Mouse (Mus musculus) limb, embryonic 10.5 days (tissue): Measurements from ENCODE around the gene Gimap8. TPM values are rescaled to one million over a fixed set of nuclear protein-coding genes. Genes with fewer than 3 reads are reported as not detected.
"Not testable (repeated sequence)": the region's sequence is repeated elsewhere in the genome, so short reads cannot be mapped to it uniquely, and the experiment has no call there.

Source experiments
- DNase-seq: peaks from one replicate; pipeline ENCODE4 v3.0.0-alpha.2; 2017; ENCODE audit warnings: low spot score
- H3K27ac ChIP-seq: fragments of 300-500 bp; sonication (generic); 2 replicates; pipeline ENCODE4 v1.5.1; 2016; ENCODE audit warnings: mild to moderate bottlenecking
- H3K27me3 ChIP-seq: fragments of 300-500 bp; sonication (generic); 2 replicates; pipeline ENCODE4 v1.6.1; 2016; ENCODE audit warnings: low read depth, mild to moderate bottlenecking; ENCODE audit not compliant: poor library complexity, severe bottlenecking
- H3K36me3 ChIP-seq: fragments of 300-500 bp; sonication (generic); 2 replicates; pipeline ENCODE4 v1.6.1; 2016; ENCODE audit warnings: mild to moderate bottlenecking, moderate library complexity
- H3K4me1 ChIP-seq: fragments of 300-500 bp; sonication (generic); 2 replicates; pipeline ENCODE4 v1.6.1; 2016
- H3K4me3 ChIP-seq: fragments of 300-500 bp; sonication (generic); 2 replicates; pipeline ENCODE4 v1.5.1; 2016; ENCODE audit warnings: mild to moderate bottlenecking, moderate library complexity
- H3K9me3 ChIP-seq: fragments of 300-500 bp; sonication (generic); replicated peaks from 2 replicates; pipeline ENCODE4 v1.6.1; 2016; ENCODE audit warnings: mild to moderate bottlenecking
- WGBS: fragments of 180-500 bp; shearing (Covaris S2); methylation state at CpG from one replicate; pipeline ENCODE4 v1.1.7; 2016; 5-methylcytosine and 5-hydroxymethylcytosine counted together
- polyA plus RNA-seq: library from polyadenylated mRNA; unstranded; fragments of >200 nt; fragmentation: Nextera tagmentation; extraction: Ambion mirVana; gene quantifications from 2 replicates; pipeline ENCODE4 v1.2.1, GENCODE M21; 2016

The Gimap8 gene
- polyA plus RNA-seq: 0.35 TPM in 2 replicates

DNA sequence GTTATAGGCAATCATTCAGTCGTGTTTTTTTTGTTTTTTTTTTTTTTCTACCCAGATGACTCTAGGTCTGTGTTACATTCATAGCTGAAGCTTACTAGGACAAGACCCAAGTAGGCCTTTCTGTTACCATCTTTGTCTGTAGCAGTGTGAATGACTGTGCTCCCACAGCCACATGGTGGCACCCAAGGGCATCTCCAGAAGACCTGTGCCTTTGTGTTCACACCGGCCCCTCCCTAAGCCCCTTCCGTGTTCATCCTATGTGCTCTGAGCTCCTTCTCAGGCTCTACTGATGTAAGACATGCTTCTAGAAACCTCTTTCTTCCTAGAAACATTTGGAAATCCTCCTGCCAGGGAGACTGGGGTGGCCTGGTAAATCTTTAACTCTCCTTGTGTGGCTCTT lies at the start of gene Gimap8:
Gimap8 (plus strand) TSS at position 240 of the 400 bp plus-strand sequence.
- Histone ChIP-seq H3K4me3 (no peak within 1 kb of the TSS), H3K27ac (no peak within 1 kb of the TSS; the same call in 1 of the 2 replicates), H3K9me3 (no peaks in the 10 kb centered on the region), H3K4me1 (0 out of 2 replicates have a peak, but pooled peaks cover 3% of the 10 kb centered on the region), H3K36me3 (no peaks in the 10 kb centered on the region), H3K27me3 (no peaks in the 10 kb centered on the region)
- 58% methylated on average over 3 of the region's 3 CpGs for WGBS
- DNase-seq: no peak

DNA sequence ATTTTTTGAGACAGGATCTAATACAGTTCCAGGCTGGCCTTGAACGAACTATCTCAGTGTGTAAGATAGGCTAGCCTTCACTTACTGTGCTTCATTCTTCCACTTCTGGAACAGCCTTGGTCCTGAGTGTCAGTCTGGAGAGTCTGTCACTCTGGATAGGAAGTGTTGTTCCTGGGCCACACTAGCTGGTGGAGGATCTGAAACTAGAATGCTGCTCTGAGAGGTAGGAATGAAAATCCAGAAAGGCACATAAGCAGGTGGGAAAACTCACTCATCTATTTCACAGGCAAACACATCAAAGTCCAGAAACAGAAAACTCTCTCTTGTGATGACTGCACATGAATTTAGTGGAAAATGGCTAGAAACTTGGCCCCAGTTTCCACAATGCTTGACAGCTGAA lies 46.4 kb upstream of the Gimap8 start:
- 95% methylated on average over 1 of the region's 1 CpGs for WGBS
- H3K36me3 ChIP-seq: peaks cover 57% of the 10 kb centered on the region
- no peak overlapping the region for H3K27ac ChIP-seq

DNA sequence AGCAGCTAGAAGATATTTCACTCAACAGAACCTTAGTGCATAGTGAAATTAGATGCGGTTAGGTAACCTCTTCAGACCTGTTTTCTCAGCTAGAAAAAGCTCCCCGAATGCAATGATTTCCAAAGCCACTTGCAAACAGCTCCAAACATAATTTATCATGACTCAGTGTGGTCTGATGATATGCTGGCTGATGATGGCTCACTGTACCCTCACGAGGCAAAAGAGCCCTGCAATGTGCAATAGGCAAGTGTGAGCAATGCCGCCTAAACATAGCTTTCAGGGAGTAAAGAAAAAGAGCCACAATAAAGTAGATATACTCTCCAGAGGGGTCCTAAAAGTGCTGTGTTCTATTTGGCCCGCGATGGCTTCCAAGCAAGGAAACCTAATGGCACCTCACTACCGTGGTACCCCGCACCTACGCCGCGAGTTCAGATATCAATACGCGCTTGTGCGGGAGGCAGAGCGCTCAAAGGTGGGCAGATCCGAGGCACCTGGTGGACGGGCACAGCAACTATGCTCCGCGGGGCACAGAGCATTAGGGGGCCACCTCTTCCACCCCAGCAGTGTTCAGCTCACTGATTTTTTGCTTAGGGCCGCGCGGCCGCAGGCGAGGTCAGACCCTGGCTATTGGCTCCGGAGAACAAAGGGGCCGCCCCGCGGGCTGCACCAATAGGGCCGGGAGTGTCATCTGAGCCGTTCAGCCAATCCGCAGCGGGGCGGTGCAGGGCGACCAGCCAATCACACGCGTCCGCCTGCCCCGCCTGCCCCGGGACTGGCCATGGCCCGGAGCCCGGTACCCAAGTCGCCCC lies 45.6 kb upstream of the Gimap8 start, which contains the start of gene Zfp775:
Zfp775 (plus strand) TSS at position 793 of the 809 bp plus-strand sequence.
- Histone ChIP-seq H3K27ac (peak within 1 kb of the TSS; percentile 96), H3K4me3 (peak within 1 kb of the TSS; percentile 85), H3K4me1 (peaks cover 23% of the 10 kb centered on the region), H3K36me3 (peaks cover 49% of the 10 kb centered on the region), H3K27me3 (no peaks in the 10 kb centered on the region), H3K9me3 (peaks cover 15% of the 10 kb centered on the region)
- 5% methylated on average over 42 of the region's 42 CpGs for WGBS
- peak; percentile 97 for DNase-seq

More for the DNA sequence above, 46.4 kb upstream of the Gimap8 start:
- Histone ChIP-seq H3K9me3 (peaks cover 22% of the 10 kb centered on the region), H3K4me3 (no peak overlapping the region), H3K4me1 (peaks cover 23% of the 10 kb centered on the region), H3K27me3 (no peaks in the 10 kb centered on the region)
- no peak for DNase-seq

DNA sequence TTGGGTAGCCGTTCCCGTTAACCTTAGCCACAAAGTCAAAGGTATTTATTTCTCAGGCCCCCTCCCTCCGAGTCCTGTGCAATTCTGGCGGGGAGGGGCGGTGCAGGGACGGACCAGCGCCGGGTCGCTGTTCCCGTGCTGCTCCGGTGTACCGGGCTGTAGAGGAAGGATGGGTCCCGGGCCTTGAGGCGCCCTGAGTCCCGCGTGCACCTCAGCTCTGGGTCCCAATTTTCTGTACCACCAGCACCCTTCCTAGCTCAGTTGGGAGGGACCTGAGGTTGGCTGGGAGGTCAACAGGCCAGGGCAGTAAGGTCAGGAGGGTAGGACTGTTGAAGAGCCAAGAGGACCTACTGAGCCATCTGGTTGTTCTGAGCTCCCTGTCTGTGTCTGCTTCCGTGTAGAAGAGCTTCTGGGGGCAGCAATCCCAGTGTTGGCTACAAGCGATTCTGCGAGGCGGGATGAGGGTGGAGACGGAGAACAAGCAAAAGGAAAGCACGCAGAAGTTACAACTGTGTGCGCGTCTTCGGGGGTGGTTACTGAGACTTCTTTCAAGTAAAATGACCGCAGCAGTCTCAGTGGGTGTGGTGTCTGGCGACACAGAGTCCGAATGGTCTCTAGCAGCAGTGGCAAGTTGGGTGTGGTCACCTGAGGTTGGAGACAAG lies 44.8 kb upstream of the Gimap8 start:
- Histone ChIP-seq H3K4me3 (peak overlapping the region; percentile 85), H3K27me3 (no peaks in the 10 kb centered on the region), H3K27ac (peak overlapping the region; percentile 96), H3K4me1 (peaks cover 23% of the 10 kb centered on the region), H3K9me3 (peaks cover 8% of the 10 kb centered on the region), H3K36me3 (peaks cover 42% of the 10 kb centered on the region)
- no peak for DNase-seq
- 2% methylated on average over 28 of the region's 28 CpGs for WGBS

DNA sequence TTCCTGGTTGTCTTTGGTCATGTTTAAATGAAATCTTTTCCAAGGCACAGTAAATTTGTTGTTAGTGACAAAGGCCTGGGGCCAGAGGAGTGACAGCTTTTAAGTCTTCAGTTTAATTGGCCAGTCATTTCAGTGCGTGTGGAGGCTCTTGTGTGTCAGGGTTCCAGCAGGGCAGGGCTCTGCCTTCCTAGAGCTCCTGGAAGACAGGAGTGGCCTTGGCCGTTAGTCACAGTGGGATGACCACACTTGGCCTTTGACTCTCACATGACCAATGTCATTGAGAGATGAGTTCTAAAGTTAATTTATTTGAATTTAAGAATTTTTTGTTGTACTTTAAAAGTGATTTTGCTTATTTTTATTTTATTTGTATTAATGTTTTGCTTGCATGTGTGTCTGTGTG lies 38.9 kb upstream of the Gimap8 start:
- DNase-seq: no peak
- Histone ChIP-seq H3K36me3 (peaks cover 28% of the 10 kb centered on the region), H3K4me1 (peaks cover 1% of the 10 kb centered on the region; the same call in 1 of the 2 replicates), H3K4me3 (no peak overlapping the region), H3K27ac (no peak overlapping the region), H3K9me3 (no peaks in the 10 kb centered on the region), H3K27me3 (no peaks in the 10 kb centered on the region)
- 70% methylated on average over 2 of the region's 2 CpGs for WGBS

DNA sequence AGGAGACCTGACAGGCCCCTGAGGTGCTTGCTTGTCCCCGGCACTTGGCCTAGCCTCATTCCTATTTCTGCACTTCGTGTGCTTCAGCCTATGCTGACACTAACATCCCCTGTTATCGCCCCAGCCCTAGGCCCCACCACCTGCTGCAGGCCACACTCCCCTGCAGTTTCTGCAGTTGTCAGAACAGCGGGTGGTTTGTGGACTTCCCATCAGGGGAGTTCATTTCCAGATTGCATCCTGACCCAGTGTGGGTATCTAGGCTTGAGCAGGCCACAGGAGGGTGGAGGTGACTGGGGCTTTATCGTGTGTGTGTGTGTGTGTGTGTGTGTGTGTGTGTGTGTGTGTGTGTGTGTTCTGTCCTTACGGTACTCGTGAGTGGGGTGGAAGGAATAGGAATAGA lies 37.5 kb upstream of the Gimap8 start:
- Histone ChIP-seq H3K4me3 (no peak overlapping the region), H3K27ac (no peak overlapping the region), H3K9me3 (no peaks in the 10 kb centered on the region), H3K36me3 (peaks cover 38% of the 10 kb centered on the region), H3K27me3 (no peaks in the 10 kb centered on the region), H3K4me1 (no peaks in the 10 kb centered on the region)
- WGBS: 71% methylated on average over 7 of the region's 7 CpGs
- no peak for DNase-seq

DNA sequence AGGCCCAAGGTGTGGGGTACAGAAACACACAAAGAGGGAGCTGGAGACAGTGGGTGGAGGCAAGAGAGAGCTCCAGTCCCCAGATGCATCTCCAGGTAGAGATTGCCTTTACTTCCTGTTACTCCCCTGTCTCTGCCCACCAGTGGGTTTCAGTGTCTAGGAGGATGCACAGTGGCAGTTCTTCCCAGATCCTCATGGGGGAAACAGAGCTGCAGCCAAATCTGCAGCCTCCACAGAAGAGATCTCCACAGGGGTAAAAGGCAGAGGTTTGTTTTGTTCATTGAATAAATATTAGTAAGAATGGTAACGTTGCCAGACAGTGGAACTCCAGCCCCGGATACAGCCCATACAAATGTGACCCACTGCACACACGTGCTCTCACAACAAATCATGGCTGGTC lies 36.4 kb upstream of the Gimap8 start:
- H3K27ac ChIP-seq: no peak overlapping the region
- H3K4me3 ChIP-seq: no peak overlapping the region
- no peaks in the 10 kb centered on the region for H3K9me3 ChIP-seq
- H3K36me3 ChIP-seq: peaks cover 44% of the 10 kb centered on the region
- H3K27me3 ChIP-seq: no peaks in the 10 kb centered on the region
- DNase-seq: no peak
- no peaks in the 10 kb centered on the region for H3K4me1 ChIP-seq
- WGBS: 98% methylated on average over 3 of the region's 3 CpGs

DNA sequence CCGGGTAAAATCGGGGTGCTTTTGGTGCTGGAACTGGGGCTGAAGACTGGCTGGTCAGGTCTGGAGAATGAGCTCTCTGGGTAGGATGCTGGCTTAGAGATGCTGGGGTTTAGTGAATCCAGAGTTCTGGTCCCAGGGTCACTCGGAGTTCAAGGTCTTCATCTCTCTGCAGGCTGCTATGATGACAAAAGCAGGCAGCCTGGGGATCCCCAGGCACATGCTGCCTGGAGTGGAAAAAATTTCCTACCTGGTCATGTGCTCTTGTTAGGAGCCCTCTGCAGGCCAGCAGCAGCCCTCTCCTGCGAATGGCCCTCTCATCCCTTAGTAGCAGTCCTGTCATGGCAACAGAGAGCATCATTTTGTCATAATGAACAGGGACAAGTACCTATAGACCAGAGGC lies 33.6 kb upstream of the Gimap8 start:
- DNase-seq: no peak
- H3K9me3 ChIP-seq: no peaks in the 10 kb centered on the region
- H3K4me1 ChIP-seq: no peaks in the 10 kb centered on the region
- peaks cover 59% of the 10 kb centered on the region for H3K36me3 ChIP-seq
- H3K27me3 ChIP-seq: no peaks in the 10 kb centered on the region
- 89% methylated on average over 4 of the region's 4 CpGs for WGBS
- H3K27ac ChIP-seq: no peak overlapping the region
- no peak overlapping the region for H3K4me3 ChIP-seq

DNA sequence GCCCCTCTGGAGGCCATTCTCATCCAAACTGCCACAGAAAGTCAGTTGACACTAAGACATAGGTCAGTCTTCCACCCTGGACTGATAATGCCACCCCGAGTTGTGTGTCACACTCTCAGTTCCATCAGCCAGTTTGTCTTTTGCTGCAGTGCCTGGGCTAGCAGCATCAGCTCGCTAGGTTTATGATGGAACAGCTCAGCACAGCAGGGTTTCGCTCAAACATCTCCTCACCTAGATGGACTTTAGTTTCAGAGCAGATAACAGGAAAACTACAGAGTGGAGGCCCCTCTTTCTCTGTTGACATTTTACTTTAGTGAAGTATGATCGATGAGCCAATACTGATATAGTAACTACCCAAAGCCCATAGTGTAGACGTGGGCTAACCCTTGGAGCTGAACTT lies 32.3 kb upstream of the Gimap8 start:
- Histone ChIP-seq H3K9me3 (no peaks in the 10 kb centered on the region), H3K36me3 (peaks cover 69% of the 10 kb centered on the region), H3K27ac (no peak overlapping the region), H3K4me1 (no peaks in the 10 kb centered on the region), H3K27me3 (no peaks in the 10 kb centered on the region), H3K4me3 (no peak overlapping the region)
- 92% methylated on average over 5 of the region's 5 CpGs for WGBS
- DNase-seq: no peak

DNA sequence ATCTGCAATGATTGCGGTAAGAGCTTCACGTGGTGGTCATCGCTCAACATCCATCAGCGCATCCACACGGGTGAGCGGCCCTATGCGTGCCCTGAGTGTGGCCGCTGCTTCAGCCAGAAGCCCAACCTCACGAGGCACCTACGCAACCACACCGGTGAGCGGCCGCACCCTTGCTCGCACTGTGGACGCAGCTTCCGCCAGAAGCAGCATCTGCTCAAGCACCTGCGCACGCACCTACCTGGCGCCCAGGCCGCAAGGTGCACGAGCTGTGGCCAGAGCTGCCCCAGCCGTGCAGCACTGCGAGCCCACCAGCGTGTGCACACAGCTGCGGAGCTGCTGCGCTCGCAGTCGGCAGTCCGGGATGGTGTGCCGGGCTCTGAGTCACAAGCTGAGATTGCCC lies 27.0 kb upstream of the Gimap8 start:
- WGBS: 92% methylated on average over 30 of the region's 30 CpGs

DNA sequence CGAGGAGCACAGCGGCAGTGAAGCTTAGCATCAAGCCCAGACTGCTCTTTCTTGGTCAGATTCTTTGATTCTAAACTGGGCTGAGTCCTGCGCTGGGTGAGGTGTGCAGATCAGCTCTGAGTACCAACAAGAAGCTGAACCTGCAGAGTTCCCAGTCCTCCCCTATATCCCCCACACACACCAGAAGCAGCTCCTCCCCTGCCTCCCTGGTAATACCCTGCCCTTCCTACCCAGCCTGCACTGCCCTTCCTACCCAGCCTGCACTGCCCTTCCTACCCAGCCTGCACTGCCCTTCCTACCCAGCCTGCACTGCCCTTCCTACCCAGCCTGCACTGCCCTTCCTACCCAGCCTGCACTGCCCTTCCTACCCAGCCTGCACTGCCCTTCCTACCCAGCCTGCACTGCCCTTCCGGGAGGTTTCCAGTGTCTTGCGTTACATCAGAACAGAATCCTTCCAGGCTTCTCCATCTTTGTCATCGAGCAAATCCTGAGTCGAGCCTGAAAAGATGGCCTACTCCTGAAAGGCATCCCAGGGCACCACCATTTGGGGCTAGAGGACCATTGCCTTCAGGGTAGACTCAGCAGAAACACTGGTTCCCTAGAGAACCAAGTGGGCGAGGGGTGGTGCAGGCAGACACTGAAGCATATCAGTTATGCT lies 24.7 kb upstream of the Gimap8 start:
- 91% methylated on average over 8 of the region's 8 CpGs for WGBS

More for the DNA sequence above, 27.0 kb upstream of the Gimap8 start:
- Histone ChIP-seq H3K4me1 (no peaks in the 10 kb centered on the region), H3K9me3 (no peaks in the 10 kb centered on the region), H3K27me3 (peaks cover 2% of the 10 kb centered on the region; the same call in 1 of the 2 replicates), H3K4me3 (no peak overlapping the region), H3K27ac (no peak overlapping the region), H3K36me3 (peaks cover 57% of the 10 kb centered on the region)
- no peak for DNase-seq

DNA sequence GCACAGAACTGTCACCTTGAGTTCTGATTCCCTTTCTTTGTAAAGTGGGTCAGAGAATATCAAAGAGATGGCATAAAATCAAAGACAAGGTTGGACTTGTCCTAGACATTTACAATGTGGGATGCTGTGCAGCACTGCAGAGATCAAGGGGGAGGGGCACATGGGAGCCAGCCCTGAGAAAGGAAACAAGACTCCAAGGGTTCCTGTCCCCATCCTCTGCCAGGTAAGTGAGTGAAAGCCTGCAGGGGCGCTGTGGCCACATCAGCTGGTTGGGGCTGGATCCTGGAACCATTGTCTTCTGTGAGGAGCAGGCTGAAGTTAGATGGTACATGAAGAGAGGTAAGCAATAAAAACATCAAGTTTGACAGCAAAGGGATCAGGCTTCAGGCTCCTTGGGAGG lies 23.6 kb upstream of the Gimap8 start:
- Histone ChIP-seq H3K36me3 (peaks cover 34% of the 10 kb centered on the region), H3K4me3 (no peak overlapping the region), H3K27me3 (peaks cover 28% of the 10 kb centered on the region), H3K27ac (no peak overlapping the region), H3K4me1 (peaks cover 17% of the 10 kb centered on the region), H3K9me3 (no peaks in the 10 kb centered on the region)
- WGBS: 26% methylated on average over 1 of the region's 1 CpGs
- DNase-seq: no peak

More for the DNA sequence above, 24.7 kb upstream of the Gimap8 start:
- Histone ChIP-seq H3K36me3 (peaks cover 45% of the 10 kb centered on the region), H3K4me1 (peaks cover 10% of the 10 kb centered on the region), H3K27me3 (peaks cover 17% of the 10 kb centered on the region)
- H3K27ac ChIP-seq, H3K9me3 ChIP-seq, H3K4me3 ChIP-seq, DNase-seq: not testable (repeated sequence)

DNA sequence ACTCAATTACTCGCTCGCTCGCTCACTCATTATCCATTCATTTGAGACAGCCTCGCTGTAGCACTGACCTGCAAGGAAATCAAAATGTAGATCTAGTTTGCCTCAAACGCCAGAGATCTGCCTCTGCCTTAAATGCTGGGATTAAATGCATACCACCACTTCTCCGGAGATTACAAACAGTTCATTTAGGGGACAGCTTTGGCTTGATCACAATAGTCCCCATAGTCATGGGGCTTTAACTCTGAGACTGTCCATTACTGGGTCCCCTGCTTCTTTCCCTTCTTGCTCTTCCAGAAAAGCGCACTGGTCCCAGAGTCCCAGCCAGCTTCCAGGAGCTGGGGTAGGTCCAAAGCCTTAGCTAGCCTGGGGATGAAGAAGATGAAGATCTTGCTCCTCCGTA lies 20.6 kb upstream of the Gimap8 start, which contains the start of gene AI854703:
AI854703 (plus strand) TSS at position 301 of the 400 bp plus-strand sequence.
- peak within 1 kb of the TSS; percentile 32 for H3K27ac ChIP-seq

More for the DNA sequence above, 20.6 kb upstream of the Gimap8 start, which contains the start of gene AI854703:
- Histone ChIP-seq H3K4me1 (peaks cover 35% of the 10 kb centered on the region), H3K4me3 (peak within 1 kb of the TSS; percentile 58), H3K27me3 (peaks cover 58% of the 10 kb centered on the region), H3K9me3 (no peaks in the 10 kb centered on the region), H3K36me3 (peaks cover 6% of the 10 kb centered on the region)
- whole genome bisulfite sequencing: 39% methylated on average over 8 of the region's 8 CpGs
- no peak for DNase-seq
